ENCODE assay signal across 8 mouse cellular contexts in genomic region chr17:55878636-55879369, GRCm38 (mm10). TPM values are rescaled to one million over a fixed set of nuclear protein-coding genes. Genes with fewer than 3 reads are reported as not detected.
DNase-seq lines count a peak whose midpoint lies in the region; ATAC-seq lines count a peak whose summit lies in the region.

Gene Zfp119a (minus strand): TSS chr17:55878930.

- peak; percentile 91 for DNase-seq in adipocyte (ENCODE audit: low spot score)
- DNase-seq in embryo, embryonic 10 days (ENCODE audit: low spot score), result peak; percentile 91
- peak; percentile 68 for DNase-seq in gastrocnemius, postnatal 10 days
- peak; percentile 90 for DNase-seq in induced T-regulatory cell, adult 2 months (ENCODE audit: low read depth)
- peak; percentile 80 to 87 for DNase-seq in left cerebral cortex, adult 9 months (ENCODE audit: low spot score in 2 of 2)
- peak; percentile 85 for DNase-seq in right cerebral cortex, postnatal 25 days
- DNase-seq in yolk sac, embryonic 10.5 days (ENCODE audit: low spot score), result peak; percentile 86

- ATAC-seq in megakaryocyte progenitor cell, adult 5-6 weeks (replicated peaks; ENCODE audit: poor library complexity), result peak; percentile 94

RNA-seq across cellular contexts. Expression of gene Zfp119a, which starts in this region (rescaled TPM):
- total RNA-seq in gastrocnemius, postnatal 10 days (2021), result 1 to 10 TPM; 4.2 to 5.1 TPM
- 5.9 and 9.2 TPM in 2 replicates for total RNA-seq in megakaryocyte progenitor cell, adult 5-6 weeks (2015)
- 3.9 and 6.8 TPM in 2 replicates for total RNA-seq in megakaryocyte progenitor cell, adult 5-6 weeks (2017)

Comparison
In these comparisons a context has a peak if more than half of its experiments do, and no peak if none do; other contexts are left out.
1. Peak in every context shown above with its lines: DNase-seq and ATAC-seq.